Mouse (Mus musculus) lung, embryonic 15.5 days (tissue): ENCODE data around the gene Rptor. TPM values are rescaled to one million over a fixed set of nuclear protein-coding genes. Genes with fewer than 3 reads are reported as not detected.

Source experiments
- ATAC-seq: fragments of 200-750 bp; cut with Nextera tagmentation; 2 replicates; pipeline ENCODE4 v1.8.0; 2017; ENCODE audit warnings: moderate number of reproducible peaks, borderline replicate concordance; ENCODE audit not compliant: low FRiP score, low TSS enrichment; ENCODE audit errors: extremely low read depth
- H3K27ac ChIP-seq: fragments of 300-500 bp; sonication (generic); 2 replicates; pipeline ENCODE4 v1.5.1; 2015; ENCODE audit warnings: moderate library complexity, mild to moderate bottlenecking, inconsistent platforms
- H3K27me3 ChIP-seq: fragments of 300-500 bp; sonication (generic); 2 replicates; pipeline ENCODE4 v1.6.1; 2015; ENCODE audit warnings: inconsistent platforms
- H3K36me3 ChIP-seq: fragments of 300-500 bp; sonication (generic); 2 replicates; pipeline ENCODE4 v1.6.1; 2015; ENCODE audit warnings: inconsistent platforms
- H3K4me1 ChIP-seq: fragments of 300-500 bp; sonication (generic); 2 replicates; pipeline ENCODE4 v1.6.1; 2015; ENCODE audit warnings: inconsistent platforms
- H3K4me2 ChIP-seq: fragments of 300-500 bp; sonication (generic); 2 replicates; pipeline ENCODE4 v1.6.1; 2015; ENCODE audit warnings: inconsistent platforms, mild to moderate bottlenecking, moderate library complexity
- H3K4me3 ChIP-seq: fragments of 300-500 bp; sonication (generic); 2 replicates; pipeline ENCODE4 v1.5.1; 2015; ENCODE audit warnings: mild to moderate bottlenecking, inconsistent platforms
- H3K9ac ChIP-seq: fragments of 300-500 bp; sonication (generic); 2 replicates; pipeline ENCODE4 v1.6.1; 2015; ENCODE audit warnings: inconsistent platforms
- H3K9me3 ChIP-seq: fragments of 300-500 bp; sonication (generic); 2 replicates; pipeline ENCODE4 v1.6.1; 2016; ENCODE audit warnings: inconsistent platforms
- WGBS: fragments of 180-500 bp; shearing (Covaris S2); methylation state at CpG from one replicate; pipeline ENCODE4 v1.1.7; 2015; 5-methylcytosine and 5-hydroxymethylcytosine counted together
- polyA plus RNA-seq: library from polyadenylated mRNA; unstranded; fragments of >200 nt; fragmentation: Nextera tagmentation; extraction: Ambion mirVana; gene quantifications from 2 replicates; pipeline ENCODE4 v1.2.1, GENCODE M21; 2015

Rptor gene
- polyA plus RNA-seq, 1 experiment from 2014 or later = 9.7 TPM

DNA sequence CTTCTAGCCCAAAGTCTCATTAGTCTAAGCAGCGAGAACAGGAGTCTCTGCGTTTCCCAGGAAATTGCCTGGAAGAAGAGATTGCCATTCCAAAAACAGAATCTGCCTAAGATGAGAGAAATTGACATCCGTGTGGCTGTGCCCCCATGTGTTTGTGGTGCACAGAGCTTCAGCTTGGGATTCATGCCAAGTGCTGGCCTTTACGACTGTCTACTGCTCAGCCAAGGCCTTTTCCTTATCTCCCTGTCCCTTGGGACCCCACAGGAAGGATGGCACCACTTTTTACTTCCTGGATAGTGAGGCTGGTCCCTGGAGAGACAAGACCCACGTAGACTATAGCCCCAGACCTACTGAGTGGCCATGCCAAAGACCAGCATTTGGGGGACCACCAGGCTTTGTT lies 206.6 kb downstream of the Rptor start:
- Histone ChIP-seq H3K4me1 (peaks cover 22% of the 10 kb centered on the region), H3K4me2 (no peak overlapping the region), H3K9me3 (no peaks in the 10 kb centered on the region), H3K9ac (no peak overlapping the region), H3K36me3 (0 out of 2 replicates have a peak, but pooled peaks cover 6% of the 10 kb centered on the region), H3K27ac (no peak overlapping the region), H3K27me3 (no peaks in the 10 kb centered on the region), H3K4me3 (no peak overlapping the region)
- ATAC-seq = no peak
- WGBS = 60% methylated on average over 5 of the region's 5 CpGs

DNA sequence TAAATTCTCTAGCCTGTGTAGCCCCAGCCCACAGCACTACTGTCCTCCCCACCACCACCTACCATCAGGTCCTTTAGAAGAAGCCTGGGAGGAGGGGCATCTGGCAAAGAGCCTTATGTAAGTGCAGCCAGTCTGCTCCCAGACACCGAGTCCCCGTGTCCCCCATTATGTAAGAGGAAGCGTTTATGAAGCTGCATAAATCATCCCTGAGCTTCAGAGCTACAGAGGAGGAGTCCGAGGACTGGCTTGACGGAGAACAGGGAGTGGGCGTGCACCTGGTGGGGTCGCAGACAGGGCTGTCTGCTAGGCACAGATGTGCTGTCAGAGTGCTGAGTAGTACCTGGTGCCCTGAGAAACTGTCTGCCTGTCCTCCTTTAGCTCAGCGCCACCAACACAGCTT lies 208.3 kb downstream of the Rptor start:
- ATAC-seq = no peak
- Histone ChIP-seq H3K36me3 (0 out of 2 replicates have a peak, but pooled peaks cover 6% of the 10 kb centered on the region), H3K4me3 (no peak overlapping the region), H3K4me1 (peaks cover 12% of the 10 kb centered on the region; the same call in 1 of the 2 replicates), H3K27me3 (no peaks in the 10 kb centered on the region), H3K4me2 (no peak overlapping the region), H3K9me3 (no peaks in the 10 kb centered on the region), H3K27ac (no peak overlapping the region), H3K9ac (no peak overlapping the region)
- 42% methylated on average over 8 of the region's 8 CpGs for WGBS

DNA sequence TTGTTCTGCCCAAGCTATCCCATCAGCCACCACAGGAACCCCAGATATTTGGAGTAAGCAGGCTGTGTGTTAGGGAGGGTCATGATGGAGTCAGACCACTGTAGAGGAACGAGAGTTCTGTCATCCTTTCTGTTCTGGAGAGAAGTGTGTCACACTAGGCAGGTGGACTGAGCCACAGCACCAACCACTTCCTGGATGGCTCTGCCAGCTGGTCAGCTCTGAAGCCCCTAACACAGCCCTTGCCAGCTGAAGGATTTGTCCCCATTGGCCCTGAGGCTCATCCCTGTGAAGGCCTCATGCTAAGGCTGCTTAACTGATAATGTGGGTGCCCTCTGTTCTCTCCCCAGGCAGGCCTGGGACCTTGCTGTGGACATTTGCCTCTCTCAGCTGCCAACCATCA lies 208.9 kb downstream of the Rptor start:
- Histone ChIP-seq H3K27me3 (no peaks in the 10 kb centered on the region), H3K4me3 (no peak overlapping the region), H3K4me1 (peaks cover 12% of the 10 kb centered on the region; the same call in 1 of the 2 replicates), H3K4me2 (no peak overlapping the region), H3K36me3 (0 out of 2 replicates have a peak, but pooled peaks cover 6% of the 10 kb centered on the region), H3K9me3 (no peaks in the 10 kb centered on the region), H3K9ac (no peak overlapping the region), H3K27ac (no peak overlapping the region)
- WGBS = 85% methylated on average over 1 of the region's 1 CpGs
- no peak for ATAC-seq

DNA sequence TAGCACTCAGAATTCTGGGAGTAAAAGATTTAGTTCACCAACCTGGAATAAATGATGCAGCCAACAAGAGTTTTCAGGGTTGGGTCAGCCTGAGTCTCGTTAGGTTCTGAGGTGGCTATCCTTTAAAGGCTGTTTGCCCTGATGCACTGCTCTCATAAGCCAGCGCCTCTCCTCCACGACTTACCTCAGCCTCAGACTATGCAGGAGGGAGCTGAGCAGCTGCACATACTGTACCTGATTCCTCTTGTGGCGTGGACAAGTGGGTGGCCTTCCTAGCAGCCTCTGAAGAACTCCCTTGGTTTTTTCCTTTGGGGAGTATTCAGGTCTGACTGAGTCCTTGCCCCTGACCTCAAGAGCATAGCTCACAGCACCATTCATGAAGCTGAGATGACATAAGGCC lies 209.4 kb downstream of the Rptor start:
- H3K27me3 ChIP-seq = no peaks in the 10 kb centered on the region
- WGBS = 93% methylated on average over 4 of the region's 4 CpGs
- no peak overlapping the region for H3K4me2 ChIP-seq
- peaks cover 7% of the 10 kb centered on the region; the same call in 1 of the 2 replicates for H3K4me1 ChIP-seq
- H3K9me3 ChIP-seq = no peaks in the 10 kb centered on the region
- H3K9ac ChIP-seq = no peak overlapping the region
- no peak overlapping the region for H3K4me3 ChIP-seq
- peaks cover 10% of the 10 kb centered on the region; the same call in 1 of the 2 replicates for H3K36me3 ChIP-seq
- ATAC-seq = no peak
- H3K27ac ChIP-seq = no peak overlapping the region

DNA sequence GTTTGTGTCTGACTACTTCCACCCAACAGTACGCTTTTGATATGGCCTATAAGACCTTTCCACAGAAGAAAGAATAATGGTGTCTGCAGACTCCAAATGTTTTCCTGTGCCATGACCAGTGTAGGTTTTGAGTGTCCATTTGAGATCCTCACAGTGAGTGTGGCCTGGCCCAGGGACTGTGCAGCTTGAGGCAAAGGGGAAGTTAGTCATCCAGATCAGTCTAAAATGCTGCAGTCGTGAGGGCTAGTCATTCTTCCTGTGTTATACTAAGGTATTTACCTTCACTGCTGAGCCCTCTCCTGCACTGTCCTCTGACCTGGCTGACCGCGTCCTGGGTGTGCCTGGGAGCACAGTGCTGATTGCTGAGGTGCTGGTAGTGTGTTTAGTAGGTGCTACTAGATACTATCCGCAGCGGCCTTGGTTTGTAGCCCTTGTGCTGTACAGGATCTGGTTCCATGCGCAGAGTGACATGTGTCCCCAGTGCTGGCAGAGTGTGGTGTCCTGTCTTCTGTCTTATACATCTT lies 211.4 kb downstream of the Rptor start:
- ATAC-seq = no peak
- H3K36me3 ChIP-seq = peaks cover 20% of the 10 kb centered on the region; the same call in 1 of the 2 replicates
- no peaks in the 10 kb centered on the region for H3K27me3 ChIP-seq
- H3K9me3 ChIP-seq = no peaks in the 10 kb centered on the region
- H3K4me2 ChIP-seq = no peak overlapping the region
- no peak overlapping the region for H3K4me3 ChIP-seq
- H3K27ac ChIP-seq = no peak overlapping the region
- WGBS = 87% methylated on average over 7 of the region's 7 CpGs
- no peak overlapping the region for H3K9ac ChIP-seq
- H3K4me1 ChIP-seq = no peaks in the 10 kb centered on the region

DNA sequence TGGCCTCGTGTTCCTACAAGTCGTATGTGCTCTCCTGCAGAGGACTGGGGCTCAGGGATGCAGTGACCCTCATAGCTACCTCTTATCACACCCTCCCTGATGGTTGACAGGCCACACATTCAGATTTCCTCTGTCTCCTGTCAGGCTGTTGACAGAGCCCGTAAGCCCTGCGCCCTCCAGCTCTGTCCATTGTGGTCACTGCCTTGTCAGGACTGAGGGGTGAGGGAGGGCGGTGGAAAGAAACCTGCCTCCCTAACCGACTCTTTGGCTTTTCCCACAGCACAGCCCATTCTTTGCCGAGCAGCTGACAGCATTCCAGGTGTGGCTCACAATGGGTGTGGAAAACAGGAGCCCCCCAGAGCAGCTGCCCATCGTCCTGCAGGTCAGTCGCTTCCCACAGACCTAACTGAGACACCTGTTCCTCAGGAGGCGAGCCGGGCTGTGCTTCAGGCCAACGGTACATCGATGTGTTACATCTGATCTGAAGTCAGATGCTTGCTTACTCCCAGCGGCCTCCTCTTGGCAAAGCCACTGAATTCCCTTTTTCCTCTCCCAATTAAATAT lies 214.2 kb downstream of the Rptor start:
- ATAC-seq = no peak
- H3K27me3 ChIP-seq = no peaks in the 10 kb centered on the region
- no peak overlapping the region for H3K27ac ChIP-seq
- no peak overlapping the region for H3K4me2 ChIP-seq
- H3K4me1 ChIP-seq = no peaks in the 10 kb centered on the region
- no peak overlapping the region for H3K4me3 ChIP-seq
- H3K36me3 ChIP-seq = peaks cover 23% of the 10 kb centered on the region; the same call in 1 of the 2 replicates
- H3K9ac ChIP-seq = no peak overlapping the region
- no peaks in the 10 kb centered on the region for H3K9me3 ChIP-seq
- WGBS = 75% methylated on average over 14 of the region's 14 CpGs

DNA sequence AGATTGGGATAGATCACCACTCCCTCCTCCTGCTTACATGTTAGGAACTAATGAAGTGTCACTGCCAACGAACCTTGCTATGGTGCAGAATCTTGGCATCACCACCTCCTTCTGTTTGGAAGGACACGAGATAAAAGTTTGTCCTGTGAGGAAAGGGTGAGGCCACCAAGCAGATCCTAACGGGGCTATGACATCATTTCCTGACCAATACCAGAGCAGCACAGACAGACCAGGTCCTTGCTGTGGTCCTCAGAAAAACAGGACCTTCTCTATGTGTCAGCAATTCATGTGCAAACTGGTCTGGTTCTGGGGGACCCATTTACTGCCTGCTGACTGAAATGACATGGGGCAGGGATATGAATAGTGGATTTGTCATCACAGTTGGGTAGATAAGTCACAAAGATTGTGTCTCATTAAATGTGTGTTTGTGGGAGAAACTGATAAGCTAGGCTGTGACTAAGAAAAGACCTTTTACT lies 214.7 kb downstream of the Rptor start:
- 49% methylated on average over 3 of the region's 3 CpGs for WGBS
- H3K4me2 ChIP-seq = no peak overlapping the region

DNA sequence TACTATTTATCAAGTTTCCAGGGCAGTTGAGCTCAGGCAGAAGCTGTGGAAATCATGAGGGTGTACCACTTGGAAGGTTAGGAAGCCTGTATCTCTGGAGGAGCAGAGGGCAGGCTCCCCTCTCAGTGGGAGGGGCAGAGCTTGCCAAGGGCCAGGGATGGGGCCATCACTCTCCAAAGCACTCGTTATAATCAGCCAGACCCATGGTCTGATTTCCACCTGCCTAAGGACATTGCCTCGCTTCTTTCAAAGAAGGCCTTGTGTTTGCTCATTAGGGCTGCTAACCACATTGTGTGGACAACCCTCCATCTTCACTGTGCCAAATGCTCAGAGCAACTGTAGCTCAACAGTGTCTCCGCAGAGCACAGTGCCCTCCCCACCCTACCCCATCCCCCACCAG lies 215.2 kb downstream of the Rptor start:
- no peaks in the 10 kb centered on the region for H3K27me3 ChIP-seq
- ATAC-seq = no peak
- H3K4me1 ChIP-seq = no peaks in the 10 kb centered on the region
- H3K27ac ChIP-seq = no peak overlapping the region
- 71% methylated on average over 3 of the region's 3 CpGs for WGBS
- peaks cover 22% of the 10 kb centered on the region; the same call in 1 of the 2 replicates for H3K36me3 ChIP-seq
- no peaks in the 10 kb centered on the region for H3K9me3 ChIP-seq
- H3K4me2 ChIP-seq = no peak overlapping the region
- no peak overlapping the region for H3K4me3 ChIP-seq
- no peak overlapping the region for H3K9ac ChIP-seq

More for the DNA sequence above, 214.7 kb downstream of the Rptor start:
- Histone ChIP-seq H3K9ac (no peak overlapping the region), H3K27ac (no peak overlapping the region), H3K9me3 (no peaks in the 10 kb centered on the region), H3K4me3 (no peak overlapping the region), H3K36me3 (peaks cover 19% of the 10 kb centered on the region; the same call in 1 of the 2 replicates), H3K4me1 (no peaks in the 10 kb centered on the region), H3K27me3 (no peaks in the 10 kb centered on the region)
- no peak for ATAC-seq

DNA sequence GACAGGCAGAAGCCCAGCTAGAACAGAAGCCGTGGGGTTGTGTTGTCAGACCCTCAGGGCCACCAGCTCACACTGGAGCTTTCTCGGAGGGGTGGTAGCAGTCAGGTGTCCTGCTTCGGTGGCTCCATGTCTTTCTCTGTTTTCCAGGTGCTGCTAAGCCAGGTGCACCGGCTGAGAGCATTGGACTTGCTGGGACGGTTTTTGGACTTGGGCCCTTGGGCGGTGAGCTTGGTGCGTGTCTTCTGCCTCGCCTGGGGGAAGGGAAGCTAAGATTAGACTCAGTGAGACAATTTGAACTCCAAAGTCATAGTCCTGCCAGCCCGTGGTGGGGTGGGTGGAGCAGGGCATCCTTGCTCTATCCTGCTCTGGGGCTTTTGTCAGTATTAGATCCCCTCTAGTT lies 218.8 kb downstream of the Rptor start:
- H3K4me2 ChIP-seq = no peak overlapping the region
- no peaks in the 10 kb centered on the region for H3K4me1 ChIP-seq
- peaks cover 31% of the 10 kb centered on the region for H3K36me3 ChIP-seq
- no peak overlapping the region for H3K27ac ChIP-seq
- no peak overlapping the region for H3K9ac ChIP-seq
- H3K4me3 ChIP-seq = no peak overlapping the region
- ATAC-seq = no peak
- WGBS = 86% methylated on average over 9 of the region's 9 CpGs
- no peaks in the 10 kb centered on the region for H3K9me3 ChIP-seq
- H3K27me3 ChIP-seq = no peaks in the 10 kb centered on the region

DNA sequence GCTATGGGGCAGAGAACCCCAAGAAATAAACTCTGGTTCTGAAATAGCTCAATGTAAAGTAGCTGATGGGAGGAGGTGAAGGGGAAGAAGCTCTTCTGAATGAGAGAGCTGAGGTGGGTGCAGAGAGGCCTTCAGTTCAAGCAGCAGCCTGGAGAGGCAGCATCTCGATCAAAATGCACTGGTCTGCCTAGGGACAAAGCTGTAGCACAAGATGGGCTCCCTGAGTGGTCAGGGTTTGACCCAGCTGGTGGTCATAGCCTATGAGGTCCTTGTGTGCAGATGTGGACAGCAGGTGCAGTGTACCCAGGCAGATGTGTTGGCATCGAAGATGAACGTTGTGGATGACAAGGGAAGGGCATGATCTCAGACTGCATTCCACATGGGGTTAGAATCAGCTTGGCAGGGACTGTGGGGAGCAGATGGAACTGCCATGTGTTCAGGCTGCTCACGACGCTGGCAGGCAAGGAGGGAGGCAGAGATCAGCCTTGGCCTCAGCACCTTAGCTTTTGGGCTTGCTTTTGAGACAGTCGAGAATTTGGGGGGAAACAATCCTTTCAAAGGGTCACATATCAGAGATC lies 221.5 kb downstream of the Rptor start:
- 84% methylated on average over 6 of the region's 6 CpGs for whole genome bisulfite sequencing
- no peaks in the 10 kb centered on the region for H3K27me3 ChIP-seq
- H3K27ac ChIP-seq = no peak overlapping the region
- H3K9ac ChIP-seq = no peak overlapping the region
- H3K4me2 ChIP-seq = no peak overlapping the region
- no peaks in the 10 kb centered on the region for H3K9me3 ChIP-seq
- no peak for ATAC-seq
- no peaks in the 10 kb centered on the region for H3K4me1 ChIP-seq
- no peak overlapping the region for H3K4me3 ChIP-seq
- H3K36me3 ChIP-seq = peaks cover 18% of the 10 kb centered on the region

DNA sequence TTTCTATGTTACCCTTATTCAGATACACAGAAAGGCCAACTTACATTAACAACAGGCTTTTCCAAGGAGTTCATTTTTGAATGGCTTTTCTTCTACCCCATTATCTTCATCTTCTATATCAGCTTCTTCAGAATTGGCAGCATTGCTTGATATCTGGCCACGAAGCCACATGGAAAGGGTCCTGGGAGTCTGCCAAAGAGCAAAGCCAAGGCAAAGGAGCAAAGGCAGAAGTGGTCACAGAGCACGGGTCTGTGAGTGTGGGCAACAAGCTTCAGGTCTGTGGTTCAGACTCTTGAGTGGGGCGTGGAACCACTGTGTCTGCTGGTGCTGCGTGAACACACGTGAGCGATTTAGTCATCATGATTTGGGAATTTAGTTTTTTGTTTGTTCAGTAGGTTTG lies 223.1 kb downstream of the Rptor start:
- Histone ChIP-seq H3K36me3 (peaks cover 12% of the 10 kb centered on the region), H3K27me3 (no peaks in the 10 kb centered on the region), H3K9ac (no peak overlapping the region), H3K9me3 (no peaks in the 10 kb centered on the region), H3K27ac (no peak overlapping the region), H3K4me1 (no peaks in the 10 kb centered on the region), H3K4me2 (no peak overlapping the region), H3K4me3 (no peak overlapping the region)
- WGBS = 87% methylated on average over 6 of the region's 6 CpGs
- ATAC-seq = no peak

DNA sequence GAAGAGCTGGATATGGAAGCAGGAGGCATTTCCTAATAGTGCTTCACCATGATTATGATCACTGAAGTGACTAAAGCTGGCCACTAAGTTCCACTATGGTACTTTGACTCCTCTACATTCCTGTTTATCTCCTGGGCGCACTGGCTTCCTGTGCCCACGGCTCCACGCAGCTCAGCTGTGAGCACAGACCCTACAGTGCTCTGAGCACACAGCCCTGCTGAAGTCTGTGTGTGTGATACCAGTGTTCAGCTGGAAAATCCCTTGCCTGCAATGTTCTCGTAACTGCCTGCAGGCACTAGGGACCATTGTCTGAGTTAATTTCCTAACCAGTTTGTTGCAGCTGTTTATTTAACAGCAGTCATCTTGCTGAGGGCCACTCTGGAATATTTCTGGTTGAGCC lies 223.5 kb downstream of the Rptor start:
- Histone ChIP-seq H3K4me1 (no peaks in the 10 kb centered on the region), H3K4me2 (no peak overlapping the region), H3K9ac (no peak overlapping the region), H3K27me3 (no peaks in the 10 kb centered on the region), H3K9me3 (no peaks in the 10 kb centered on the region), H3K36me3 (peaks cover 12% of the 10 kb centered on the region), H3K4me3 (no peak overlapping the region), H3K27ac (no peak overlapping the region)
- 86% methylated on average over 4 of the region's 4 CpGs for WGBS
- no peak for ATAC-seq
